Mouse (Mus musculus) MEL (cell line): ENCODE data around the gene Crnkl1. TPM values are rescaled to one million over a fixed set of nuclear protein-coding genes. Genes with fewer than 3 reads are reported as not detected.

ENCODE experiments used
- DNase-seq: peaks from one replicate; pipeline ENCODE4 v3.0.0; 2011; ENCODE audit warnings: low read depth, low spot score
- H3K27ac ChIP-seq: 2 replicates; pipeline ENCODE4 v1.5.1; 2012; ENCODE audit warnings: low read depth, mild to moderate bottlenecking, control low read depth, low read length, moderate library complexity; ENCODE audit not compliant: control insufficient read depth
- H3K27me3 ChIP-seq, 2 experiments: fragments of 150-350 bp in 1 of 2; sonication (generic) in 1 of 2; 2 replicates each; pipeline ENCODE4 v1.6.1; 2012; ENCODE audit warnings: low read length in 2 of 2, mild to moderate bottlenecking in 2 of 2, improper control_type of control experiment in 1 of 2, moderate library complexity in 1 of 2; ENCODE audit not compliant: insufficient read depth in 2 of 2, control insufficient read depth in 1 of 2
- H3K36me3 ChIP-seq, 2 experiments: 2 replicates each; pipeline ENCODE4 v1.6.1; 2012 to 2014; ENCODE audit warnings: low read length in 2 of 2, improper control_type of control experiment in 1 of 2, inconsistent platforms in 1 of 2, mild to moderate bottlenecking in 1 of 2; ENCODE audit not compliant: insufficient read depth in 2 of 2, control insufficient read depth in 1 of 2
- H3K4me1 ChIP-seq, 2 experiments: fragments of 150-350 bp in 1 of 2; sonication (generic) in 1 of 2; 2 replicates each; pipeline ENCODE4 v1.6.1; 2012; ENCODE audit warnings: low read length in 2 of 2, improper control_type of control experiment in 1 of 2, mild to moderate bottlenecking in 1 of 2; ENCODE audit not compliant: insufficient read depth in 2 of 2, control insufficient read depth in 1 of 2
- H3K4me3 ChIP-seq, 2 experiments: fragments of 150-350 bp in 1 of 2; sonication (generic) in 1 of 2; 2 replicates each; pipeline ENCODE4 v1.5.1; 2012; ENCODE audit warnings: low read depth in 2 of 2, low read length in 2 of 2, mild to moderate bottlenecking in 2 of 2, moderate library complexity in 2 of 2, control low read depth in 1 of 2, improper control_type of control experiment in 1 of 2; ENCODE audit not compliant: control insufficient read depth in 1 of 2, insufficient read depth in 1 of 2
- H3K79me2 ChIP-seq: 2 replicates; pipeline ENCODE4 v1.6.1; 2012; ENCODE audit warnings: mild to moderate bottlenecking, low read length, moderate library complexity; ENCODE audit not compliant: control insufficient read depth, poor library complexity, insufficient read depth
- H3K9ac ChIP-seq: 2 replicates; pipeline ENCODE4 v1.6.1; 2012; ENCODE audit warnings: low read depth, mild to moderate bottlenecking, control low read depth, low read length, moderate library complexity; ENCODE audit not compliant: control insufficient read depth, poor library complexity, severe bottlenecking
- H3K9me3 ChIP-seq: fragments of 150-350 bp; sonication (generic); replicated peaks from 2 replicates; pipeline ENCODE4 v1.6.1; 2012; ENCODE audit warnings: mild to moderate bottlenecking, low read length, improper control_type of control experiment, moderate library complexity; ENCODE audit not compliant: insufficient read depth
- BHLHE40 ChIP-seq: IDR thresholded peaks from 2 replicates; pipeline ENCODE4 v1.6.1; 2012; ENCODE audit warnings: low read depth, mild to moderate bottlenecking, inconsistent platforms, low read length, improper control_type of control experiment, borderline replicate concordance
- CTCF ChIP-seq, 3 experiments: IDR thresholded peaks in 2 of 3; conservative IDR thresholded peaks in 1 of 3; 2 replicates each; pipeline ENCODE4 v1.5.1; 2011 to 2012; ENCODE audit warnings: low read length in 3 of 3, low read depth in 2 of 3, mild to moderate bottlenecking in 2 of 3, improper control_type of control experiment in 1 of 3, inconsistent platforms in 1 of 3, mixed read lengths in 1 of 3, moderate library complexity in 1 of 3; ENCODE audit not compliant: control insufficient read depth in 1 of 3, insufficient read depth in 1 of 3, poor library complexity in 1 of 3, severe bottlenecking in 1 of 3
- E2F4 ChIP-seq: IDR thresholded peaks from 2 replicates; pipeline ENCODE4 v1.6.1; 2011; ENCODE audit warnings: low read depth, low read length, improper control_type of control experiment, borderline replicate concordance
- ELF1 ChIP-seq: IDR thresholded peaks from 2 replicates; pipeline ENCODE4 v1.6.1; 2014; ENCODE audit warnings: low read depth, mild to moderate bottlenecking, inconsistent platforms, low read length, improper control_type of control experiment, moderate library complexity
- NELFE ChIP-seq: IDR thresholded peaks from 2 replicates; pipeline ENCODE4 v1.6.1; 2011; ENCODE audit warnings: low read depth, low read length, improper control_type of control experiment
- RAD21 ChIP-seq: IDR thresholded peaks from 2 replicates; pipeline ENCODE4 v1.6.1; 2011; ENCODE audit warnings: mild to moderate bottlenecking, low read depth, low read length, improper control_type of control experiment
- UBTF ChIP-seq: IDR thresholded peaks from 2 replicates; pipeline ENCODE4 v1.6.1; 2012; ENCODE audit warnings: low read depth, mild to moderate bottlenecking, inconsistent platforms, low read length, improper control_type of control experiment, moderate library complexity, borderline replicate concordance; ENCODE audit not compliant: insufficient read depth
- ZKSCAN1 ChIP-seq: IDR thresholded peaks from 2 replicates; pipeline ENCODE4 v1.6.1; 2012; ENCODE audit warnings: low read depth, mild to moderate bottlenecking, inconsistent platforms, low read length, improper control_type of control experiment, moderate library complexity
- polyA plus RNA-seq, 2 experiments: library from polyadenylated mRNA; stranded (reverse) in 1 of 2; unstranded in 1 of 2; fragments of >175 nt in 1 of 2; fragments of >200 nt in 1 of 2; gene quantifications; 2 replicates each; pipeline versions ENCODE4 v1.2.1 to v1.2.4; 2012; ENCODE audit warnings: low replicate concordance in 2 of 2, low read depth in 1 of 2; ENCODE audit not compliant: insufficient read length in 2 of 2, insufficient read depth in 1 of 2, missing spikeins in 1 of 2
- total RNA-seq: library from RNA; depleted of rRNA; stranded (reverse); fragments of 300-350 nt; gene quantifications from 2 replicates; pipeline ENCODE4 v1.2.3, GENCODE M21; 2012; rRNA removed

Crnkl1 gene
- total and polyA plus RNA-seq, 3 experiments = 23.8 to 297 (median 30.3) TPM

GRCm38 (mm10) chr2:145872099-145872498 is 62.7 kb downstream of the Crnkl1 start:
- no peak overlapping the region for H3K27ac ChIP-seq
- TF ChIP-seq CTCF (IDR thresholded peaks at IDR 0.05 in 2 of 3, conservative IDR thresholded peaks at IDR 0.05 in 1 of 3; ENCODE audit: control insufficient read depth in 1 of 3, insufficient read depth in 1 of 3, low read depth in 2 of 3, low read length in 3 of 3, poor library complexity in 1 of 3, severe bottlenecking in 1 of 3) (no peak), UBTF (no peak)

GRCm38 (mm10) chr2:145871308-145871707 is 63.5 kb downstream of the Crnkl1 start:
- no peak overlapping the region for H3K27ac ChIP-seq
- no peaks in the 10 kb centered on the region for H3K4me1 ChIP-seq
- H3K36me3 ChIP-seq = no peaks in the 10 kb centered on the region
- H3K4me3 ChIP-seq = no peak overlapping the region
- H3K9ac ChIP-seq = no peak overlapping the region
- H3K9me3 ChIP-seq = no peaks in the 10 kb centered on the region
- H3K79me2 ChIP-seq = no peaks in the 10 kb centered on the region
- no peak for TF ChIP-seq RAD21
- no peak for TF ChIP-seq ELF1
- TF ChIP-seq ZKSCAN1 = no peak
- TF ChIP-seq BHLHE40 = no peak
- no peak for TF ChIP-seq NELFE
- no peak for TF ChIP-seq UBTF
- no peak for TF ChIP-seq E2F4
- DNase-seq = no peak
- no peaks in the 10 kb centered on the region; a peak in 1 of 4 replicates for H3K27me3 ChIP-seq

More at GRCm38 (mm10) chr2:145872099-145872498, 62.7 kb downstream of the Crnkl1 start:
- H3K9ac ChIP-seq = no peak overlapping the region
- H3K4me1 ChIP-seq = no peaks in the 10 kb centered on the region
- H3K79me2 ChIP-seq = no peaks in the 10 kb centered on the region
- H3K36me3 ChIP-seq = no peaks in the 10 kb centered on the region
- no peaks in the 10 kb centered on the region for H3K9me3 ChIP-seq
- no peaks in the 10 kb centered on the region; a peak in 1 of 4 replicates for H3K27me3 ChIP-seq
- DNase-seq = no peak
- no peak overlapping the region for H3K4me3 ChIP-seq

Other genes with a start within 250 kb of the Crnkl1 start
- gene Naa20, start 32.9 kb downstream of the Crnkl1 start, total RNA-seq = 84.1 and 88.1 TPM in 2 replicates
- gene Naa20, start 32.9 kb downstream of the Crnkl1 start, polyA plus RNA-seq = 10 to 100 TPM in 1 of 2 experiments, not detected in 1; 86.3 TPM
- not detected in 2 replicates for gene Cfap61, start 230 bp downstream of the Crnkl1 start, total RNA-seq
- gene Cfap61, start 230 bp downstream of the Crnkl1 start, polyA plus RNA-seq = under 1 TPM in 1 of 2 experiments, not detected in 1; 0.13 TPM